Mouse (Mus musculus) limb, embryonic 11.5 days (tissue): ENCODE results near the gene Mgat4a. TPM values are rescaled to one million over a fixed set of nuclear protein-coding genes. Genes with fewer than 3 reads are reported as not detected.
"Not testable (repeated sequence)": the region's sequence is repeated elsewhere in the genome, so short reads cannot be mapped to it uniquely, and the experiment has no call there.

ENCODE experiments used
- ATAC-seq: fragments of 200-750 bp; cut with Nextera tagmentation; 2 replicates; pipeline ENCODE4 v1.8.0; 2017; ENCODE audit warnings: low read depth; ENCODE audit not compliant: insufficient number of reproducible peaks, low FRiP score, low TSS enrichment
- DNase-seq: peaks from one replicate; pipeline ENCODE4 v3.0.0-alpha.2; 2015; ENCODE audit warnings: low spot score
- H3K27ac ChIP-seq: fragments of 300-500 bp; sonication (generic); replicated peaks from 2 replicates; pipeline ENCODE4 v1.5.1; 2014; ENCODE audit warnings: low read depth, mild to moderate bottlenecking, low read length
- H3K27me3 ChIP-seq: fragments of 300-500 bp; sonication (generic); 2 replicates; pipeline ENCODE4 v1.6.1; 2014; ENCODE audit warnings: mild to moderate bottlenecking, low read length, mixed read lengths; ENCODE audit not compliant: control insufficient read depth, insufficient read depth
- H3K36me3 ChIP-seq: fragments of 300-500 bp; sonication (generic); 2 replicates; pipeline ENCODE4 v1.6.1; 2014; ENCODE audit warnings: mild to moderate bottlenecking, low read length, moderate library complexity, mixed read lengths; ENCODE audit not compliant: control insufficient read depth, insufficient read depth
- H3K4me1 ChIP-seq: fragments of 300-500 bp; sonication (generic); 2 replicates; pipeline ENCODE4 v1.6.1; 2014; ENCODE audit warnings: low read length, mixed read lengths; ENCODE audit not compliant: control insufficient read depth, insufficient read depth
- H3K4me2 ChIP-seq: fragments of 300-500 bp; sonication (generic); 2 replicates; pipeline ENCODE4 v1.6.1; 2014; ENCODE audit warnings: low read depth, mild to moderate bottlenecking, moderate library complexity; ENCODE audit not compliant: severe bottlenecking
- H3K4me3 ChIP-seq: fragments of 300-500 bp; sonication (generic); 2 replicates; pipeline ENCODE4 v1.5.1; 2014; ENCODE audit warnings: low read depth, low read length
- H3K9ac ChIP-seq: fragments of 300-500 bp; sonication (generic); 2 replicates; pipeline ENCODE4 v1.6.1; 2014; ENCODE audit warnings: mild to moderate bottlenecking, low read length
- H3K9me3 ChIP-seq: fragments of 300-500 bp; sonication (generic); 2 replicates; pipeline ENCODE4 v1.6.1; 2016; ENCODE audit warnings: low read length; ENCODE audit not compliant: control insufficient read depth
- WGBS: fragments of 180-500 bp; shearing (Covaris S2); extraction: QIAGEN DNeasy Blood & Tissue Kit; methylation state at CpG from one replicate; pipeline ENCODE4 v1.1.7; 2014; 5-methylcytosine and 5-hydroxymethylcytosine counted together
- polyA plus RNA-seq: library from polyadenylated mRNA; unstranded; fragments of >200 nt; fragmentation: Nextera tagmentation; extraction: Ambion mirVana; gene quantifications from 2 replicates; pipeline ENCODE4 v1.2.1, GENCODE M21; 2014

Gene Mgat4a
- polyA plus RNA-seq, 1 experiment from 2014 or later, result 7.0 TPM

DNA sequence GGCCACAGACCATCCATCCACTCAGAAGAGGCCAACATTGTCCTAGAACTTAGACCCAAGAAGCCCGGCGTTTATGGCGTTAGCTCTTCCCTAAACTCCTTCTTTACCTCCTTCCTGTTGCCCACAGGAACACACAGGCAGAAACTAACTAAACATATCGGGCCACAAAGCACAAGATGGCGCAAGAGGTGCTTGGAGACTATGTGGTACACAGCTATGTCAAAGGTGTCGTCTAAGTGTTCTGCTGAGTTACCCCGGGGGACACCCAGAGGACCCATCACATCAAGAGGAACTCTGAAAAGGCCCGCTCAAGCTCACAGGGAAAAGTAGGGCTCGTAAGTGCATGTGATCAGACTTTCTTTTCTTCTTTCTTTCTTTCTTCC is 35.5 kb downstream of the Mgat4a start:
- H3K36me3 ChIP-seq, result no peaks in the 10 kb centered on the region
- ATAC-seq (no peak), DNase-seq (no peak)
- H3K4me3 ChIP-seq, result no peak overlapping the region
- no peaks in the 10 kb centered on the region for H3K9me3 ChIP-seq
- no peaks in the 10 kb centered on the region for H3K27me3 ChIP-seq
- H3K27ac ChIP-seq, result 0 out of 2 replicates have a peak overlapping the region, but pooled peaks have one; percentile 12
- no peak overlapping the region for H3K9ac ChIP-seq
- H3K4me2 ChIP-seq, result no peak overlapping the region
- H3K4me1 ChIP-seq, result peaks cover 3% of the 10 kb centered on the region
- 96% methylated on average over 9 of the region's 9 CpGs for WGBS

GRCm38 (mm10) chr1:37504716-37505347 is 36.0 kb downstream of the Mgat4a start:
- H3K27me3 ChIP-seq, result no peaks in the 10 kb centered on the region
- no peak for ATAC-seq
- 53% methylated on average over 10 of the region's 10 CpGs for WGBS
- H3K27ac ChIP-seq, result peak overlapping the region; percentile 12; the same call in 1 of the 2 replicates
- no peak for DNase-seq
- peaks cover 3% of the 10 kb centered on the region for H3K4me1 ChIP-seq
- no peak overlapping the region for H3K4me3 ChIP-seq
- no peak overlapping the region for H3K4me2 ChIP-seq
- H3K9ac ChIP-seq, result no peak overlapping the region
- H3K9me3 ChIP-seq, result no peaks in the 10 kb centered on the region
- H3K36me3 ChIP-seq, result no peaks in the 10 kb centered on the region

DNA sequence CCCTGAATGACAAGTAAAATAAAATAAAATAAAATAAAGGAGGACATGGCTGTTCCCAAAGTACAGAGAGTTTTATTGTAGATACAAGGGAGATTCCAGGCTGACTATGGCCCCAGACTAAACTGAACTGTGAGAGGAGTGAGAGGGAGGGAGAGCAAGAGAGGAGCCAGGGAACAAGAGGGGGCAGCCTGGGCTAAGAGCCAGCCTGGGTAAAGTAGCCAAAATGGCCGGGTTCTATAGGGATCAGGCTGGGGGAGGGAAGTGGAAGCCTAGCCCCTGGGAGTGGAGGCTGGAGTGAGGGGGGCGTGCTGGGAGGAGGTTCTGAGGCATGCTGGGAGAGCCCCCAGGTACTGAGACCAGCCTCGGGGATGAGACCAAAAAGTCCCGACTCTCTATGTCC is 37.2 kb downstream of the Mgat4a start:
- WGBS, result 61% methylated on average over 4 of the region's 4 CpGs
- H3K9me3 ChIP-seq, result no peaks in the 10 kb centered on the region
- H3K36me3 ChIP-seq, result no peaks in the 10 kb centered on the region
- DNase-seq (no peak), ATAC-seq (no peak)
- no peak overlapping the region for H3K27ac ChIP-seq
- no peaks in the 10 kb centered on the region for H3K27me3 ChIP-seq
- H3K4me3 ChIP-seq, result no peak overlapping the region
- no peak overlapping the region for H3K9ac ChIP-seq
- H3K4me1 ChIP-seq, result peaks cover 3% of the 10 kb centered on the region
- no peak overlapping the region for H3K4me2 ChIP-seq

GRCm38 (mm10) chr1:37502354-37502753 is 38.5 kb downstream of the Mgat4a start:
- Histone ChIP-seq H3K9me3 (no peaks in the 10 kb centered on the region), H3K27me3 (no peaks in the 10 kb centered on the region), H3K9ac (no peak overlapping the region), H3K4me3 (no peak overlapping the region), H3K36me3 (no peaks in the 10 kb centered on the region), H3K4me1 (peaks cover 3% of the 10 kb centered on the region), H3K4me2 (no peak overlapping the region), H3K27ac (no peak overlapping the region)
- 91% methylated on average over 9 of the region's 9 CpGs for WGBS
- DNase-seq (no peak), ATAC-seq (no peak)

- no peak overlapping the region for H3K27ac ChIP-seq
- H3K9ac ChIP-seq, result no peak overlapping the region
- DNase-seq, result no peak
- H3K4me3 ChIP-seq, result no peak overlapping the region
- peaks cover 3% of the 10 kb centered on the region for H3K4me1 ChIP-seq
- H3K4me2 ChIP-seq, result no peak overlapping the region
- no peak for ATAC-seq
- no peaks in the 10 kb centered on the region for H3K9me3 ChIP-seq
- no peaks in the 10 kb centered on the region for H3K36me3 ChIP-seq
- 56% methylated on average over 8 of the region's 8 CpGs for WGBS
- no peaks in the 10 kb centered on the region for H3K27me3 ChIP-seq
Measured at GRCm38 (mm10) chr1:37500723-37501122, 40.1 kb downstream of the Mgat4a start.

DNA sequence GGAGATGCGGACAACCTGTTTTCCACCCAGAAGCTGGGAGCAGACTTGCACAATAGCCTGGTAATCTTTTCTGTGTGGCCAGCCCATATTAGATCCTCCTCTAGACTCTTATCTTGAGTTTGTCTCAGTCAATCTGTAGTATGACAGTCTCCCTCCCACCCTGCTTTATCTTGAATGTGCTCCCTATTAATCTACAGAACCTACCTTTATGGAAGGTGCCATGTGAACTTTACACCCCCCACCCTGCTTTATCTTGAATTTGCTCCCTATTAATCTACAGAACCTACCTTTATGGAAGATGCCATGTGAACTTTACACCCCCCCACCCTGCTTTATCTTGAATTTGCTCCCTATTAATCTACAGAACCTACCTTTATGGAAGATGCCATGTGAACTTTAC is 41.4 kb downstream of the Mgat4a start:
- H3K27me3 ChIP-seq, H3K27ac ChIP-seq, DNase-seq, H3K9me3 ChIP-seq, H3K4me3 ChIP-seq, H3K36me3 ChIP-seq, H3K9ac ChIP-seq, H3K4me1 ChIP-seq, H3K4me2 ChIP-seq, ATAC-seq: not testable (repeated sequence)
- whole genome bisulfite sequencing, result 100% methylated on average over 1 of the region's 1 CpGs

GRCm38 (mm10) chr1:37498911-37499310 is 41.9 kb downstream of the Mgat4a start:
- H3K4me1 ChIP-seq, result no peaks in the 10 kb centered on the region; the same call in 1 of the 2 replicates
- H3K9me3 ChIP-seq, result no peaks in the 10 kb centered on the region
- ATAC-seq (no peak), DNase-seq (no peak)
- no peaks in the 10 kb centered on the region for H3K36me3 ChIP-seq
- no peak overlapping the region for H3K4me3 ChIP-seq
- no peaks in the 10 kb centered on the region for H3K27me3 ChIP-seq
- H3K9ac ChIP-seq, result no peak overlapping the region
- 80% methylated on average over 10 of the region's 10 CpGs for WGBS
- no peak overlapping the region for H3K27ac ChIP-seq
- H3K4me2 ChIP-seq, result no peak overlapping the region

DNA sequence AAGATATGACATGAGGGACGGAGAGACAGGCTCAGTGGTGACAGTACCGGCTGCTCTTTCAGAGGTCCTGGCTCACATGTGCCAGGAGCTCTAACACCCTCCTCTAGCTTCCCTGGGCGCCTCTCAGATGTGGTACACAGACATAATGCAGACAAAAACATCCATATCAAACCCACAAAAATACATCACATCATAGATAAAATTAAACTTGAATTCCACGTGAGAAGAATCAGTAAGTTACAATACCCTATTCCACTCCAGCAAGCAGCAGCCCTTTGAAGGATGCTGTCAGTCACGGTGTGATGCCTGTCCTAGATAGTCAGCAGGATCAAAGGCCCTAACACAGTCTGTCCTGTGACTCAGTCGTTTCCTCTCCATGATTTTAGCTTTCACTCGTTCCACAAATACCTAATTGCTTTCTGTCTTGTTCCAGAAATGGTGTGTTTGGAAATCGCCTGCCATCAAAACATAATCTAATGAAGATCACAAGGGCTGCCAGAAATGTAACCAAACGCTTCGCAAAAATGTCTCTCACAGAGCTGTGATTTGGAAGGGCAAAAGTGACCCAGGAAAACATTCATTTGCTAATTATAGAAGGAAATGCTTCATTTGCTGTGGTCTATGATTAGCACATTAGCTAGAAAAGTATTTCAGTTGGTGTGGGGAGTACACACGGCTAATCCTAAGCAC is 44.1 kb downstream of the Mgat4a start:
- no peak for DNase-seq
- H3K36me3 ChIP-seq, result no peaks in the 10 kb centered on the region
- no peak overlapping the region for H3K9ac ChIP-seq
- no peak for ATAC-seq
- no peak overlapping the region for H3K4me3 ChIP-seq
- no peaks in the 10 kb centered on the region for H3K9me3 ChIP-seq
- H3K4me1 ChIP-seq, result no peaks in the 10 kb centered on the region
- no peak overlapping the region for H3K4me2 ChIP-seq
- no peaks in the 10 kb centered on the region for H3K27me3 ChIP-seq
- 59% methylated on average over 11 of the region's 11 CpGs for WGBS
- H3K27ac ChIP-seq, result no peak overlapping the region
